Mouse (Mus musculus) heart, postnatal 0 days (tissue): ENCODE data around the gene Pet117.

Experiments
- CTCF ChIP-seq: IDR thresholded peaks from 2 replicates; pipeline ENCODE4 v1.5.1; 2016; ENCODE audit warnings: antibody characterized with exemption, control low read depth, low read depth
- EP300 ChIP-seq: IDR thresholded peaks from 2 replicates; pipeline ENCODE4 v1.6.1; 2016; ENCODE audit warnings: antibody characterized with exemption, low read depth

DNA sequence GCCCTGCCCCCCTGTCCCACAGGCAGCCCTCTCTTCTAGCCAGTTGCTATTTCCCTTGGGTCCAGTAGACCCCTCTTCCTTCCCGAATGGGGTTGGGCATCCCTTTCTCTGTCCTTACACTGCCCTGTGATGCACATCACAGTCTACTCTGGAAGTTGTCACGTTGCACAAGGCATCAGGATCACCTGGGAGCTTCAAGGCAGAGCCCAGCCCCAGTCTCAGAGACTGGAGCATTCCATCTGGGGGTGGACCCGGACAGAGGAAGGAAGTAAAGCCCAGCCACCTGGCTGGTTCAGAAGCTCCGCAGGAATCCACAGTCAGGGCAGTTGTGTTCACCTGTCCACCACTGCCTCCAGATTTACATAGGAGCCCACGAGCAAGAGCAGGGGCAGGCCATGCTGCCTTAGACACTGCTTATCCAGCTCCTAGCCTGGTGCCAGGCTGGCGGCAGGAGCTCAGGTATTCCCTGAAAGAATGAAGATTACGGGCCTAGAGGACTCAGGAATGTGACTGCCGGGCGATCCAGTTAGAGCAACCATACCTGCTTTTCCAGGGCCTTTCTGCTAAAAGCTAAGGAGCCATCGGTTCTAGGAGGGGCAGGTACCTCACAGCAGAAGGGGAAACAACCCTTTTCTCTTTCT is 6.4 kb downstream of the Pet117 start:
- TF ChIP-seq EP300 (no peak), CTCF (no peak)
